In genomic region chr19:58313785-58314184, GRCm38 (mm10) we compare ENCODE assay signal across 10 mouse cellular contexts.
A peak's percentile ranks its signal among the peaks of the same experiment; 100 is the strongest.
DNase-seq lines count a peak whose midpoint lies in the region; ATAC-seq and TF ChIP-seq lines count a peak whose summit lies in the region.
"Had no signal": no experiment of that assay in that cellular context is flagged by ENCODE, and none has a peak within 500 bp of the region (broad histone marks: within the 10 kb centered on the region; RNA-seq: fewer than 3 reads in every experiment).

No protein-coding gene starts in this region.

- peaks cover 8% of the 10 kb centered on the region; the same call in 1 of the 2 replicates for H3K9me3 ChIP-seq in forebrain, embryonic 11.5 days (ENCODE audit: control insufficient read depth, low read length)
- H3K9me3 ChIP-seq in forebrain, embryonic 12.5 days = peaks cover 21% of the 10 kb centered on the region
- no peaks in the 10 kb centered on the region for H3K9me3 ChIP-seq in liver, embryonic 14.5 days (ENCODE audit: control insufficient read depth, low read length)
- H3K9me3 ChIP-seq in liver, embryonic 12.5 days (replicated peaks) = peaks cover 23% of the 10 kb centered on the region
- peaks cover 39% of the 10 kb centered on the region for H3K9me3 ChIP-seq in E14TG2a.4 (ENCODE audit: low read length)
- 0 out of 2 replicates have a peak, but pooled peaks cover 6% of the 10 kb centered on the region for H3K9me3 ChIP-seq in limb, embryonic 10.5 days (replicated peaks)
- H3K9me3 ChIP-seq: hindbrain, embryonic 15.5 days had no signal

- TF ChIP-seq EP300 in liver, embryonic 14.5 days (IDR thresholded peaks at IDR 0.05; ENCODE audit: low read depth) = no peak

- WGBS in forebrain, embryonic 11.5 days = 82% methylated on average over 2 of the region's 2 CpGs
- 85% methylated on average over 2 of the region's 2 CpGs for WGBS in forebrain, embryonic 12.5 days
- 48% methylated on average over 2 of the region's 2 CpGs for WGBS in liver, embryonic 14.5 days (ENCODE audit: insufficient replicate concordance)
- 76% methylated on average over 2 of the region's 2 CpGs for WGBS in liver, embryonic 12.5 days (ENCODE audit: insufficient replicate concordance)
- 85% methylated on average over 2 of the region's 2 CpGs for WGBS in limb, embryonic 10.5 days

- TF ChIP-seq CTCF in liver, embryonic 14.5 days (IDR thresholded peaks at IDR 0.05; ENCODE audit: low read depth) = peak; percentile 71
- peak; percentile 82 for TF ChIP-seq CTCF in E14TG2a.4 (conservative IDR thresholded peaks at IDR 0.05; ENCODE audit: low read length)

- H3K36me3 ChIP-seq in forebrain, embryonic 11.5 days (ENCODE audit: control insufficient read depth, insufficient read depth, low read length) = no peaks in the 10 kb centered on the region
- H3K36me3 ChIP-seq in forebrain, embryonic 12.5 days (replicated peaks) = no peaks in the 10 kb centered on the region
- H3K36me3 ChIP-seq in liver, embryonic 14.5 days (replicated peaks; ENCODE audit: control insufficient read depth, insufficient read depth, low read depth) = no peaks in the 10 kb centered on the region
- no peaks in the 10 kb centered on the region for H3K36me3 ChIP-seq in liver, embryonic 12.5 days
- no peaks in the 10 kb centered on the region for H3K36me3 ChIP-seq in E14TG2a.4 (ENCODE audit: insufficient read depth, low read length)
- H3K36me3 ChIP-seq in limb, embryonic 10.5 days = no peaks in the 10 kb centered on the region
- H3K36me3 ChIP-seq: hindbrain, embryonic 15.5 days had no signal

- no peak overlapping the region for H3K4me2 ChIP-seq in forebrain, embryonic 11.5 days (ENCODE audit: low read depth, low read length, severe bottlenecking)
- H3K4me2 ChIP-seq in forebrain, embryonic 12.5 days = no peak overlapping the region
- no peak overlapping the region for H3K4me2 ChIP-seq in liver, embryonic 14.5 days (ENCODE audit: low read depth)
- no peak overlapping the region for H3K4me2 ChIP-seq in liver, embryonic 12.5 days
- H3K4me2 ChIP-seq: hindbrain, embryonic 15.5 days; neural tube, embryonic 12.5 days had no signal

- H3K4me3 ChIP-seq in forebrain, embryonic 11.5 days (ENCODE audit: low read depth, low read length) = no peak overlapping the region
- no peak overlapping the region for H3K4me3 ChIP-seq in forebrain, embryonic 12.5 days (replicated peaks)
- no peak overlapping the region for H3K4me3 ChIP-seq in liver, embryonic 14.5 days (ENCODE audit: insufficient read depth in 1 of 2, low read depth in 2 of 2, low read length in 2 of 2)
- no peak overlapping the region for H3K4me3 ChIP-seq in liver, embryonic 12.5 days
- H3K4me3 ChIP-seq in E14TG2a.4 (replicated peaks; ENCODE audit: low read length) = no peak overlapping the region
- no peak overlapping the region for H3K4me3 ChIP-seq in limb, embryonic 10.5 days
- H3K4me3 ChIP-seq: hindbrain, embryonic 15.5 days; neural tube, embryonic 12.5 days had no signal

- H3K9ac ChIP-seq in forebrain, embryonic 11.5 days (ENCODE audit: low read length) = no peak overlapping the region
- no peak overlapping the region for H3K9ac ChIP-seq in forebrain, embryonic 12.5 days
- H3K9ac ChIP-seq in liver, embryonic 14.5 days (replicated peaks) = no peak overlapping the region
- H3K9ac ChIP-seq in liver, embryonic 12.5 days = no peak overlapping the region
- H3K9ac ChIP-seq: hindbrain, embryonic 15.5 days; neural tube, embryonic 12.5 days had no signal

- H3K27ac ChIP-seq in forebrain, embryonic 11.5 days (ENCODE audit: low read depth, low read length) = no peak overlapping the region
- H3K27ac ChIP-seq in forebrain, embryonic 12.5 days = no peak overlapping the region
- no peak overlapping the region for H3K27ac ChIP-seq in liver, embryonic 14.5 days
- H3K27ac ChIP-seq in liver, embryonic 12.5 days = no peak overlapping the region
- H3K27ac ChIP-seq in limb, embryonic 10.5 days = no peak overlapping the region
- H3K27ac ChIP-seq: hindbrain, embryonic 15.5 days; neural tube, embryonic 12.5 days had no signal

- no peaks in the 10 kb centered on the region for H3K27me3 ChIP-seq in forebrain, embryonic 11.5 days (ENCODE audit: control insufficient read depth, insufficient read depth, low read length)
- no peaks in the 10 kb centered on the region for H3K27me3 ChIP-seq in forebrain, embryonic 12.5 days
- H3K27me3 ChIP-seq in liver, embryonic 14.5 days (ENCODE audit: control insufficient read depth, insufficient read depth, low read length) = no peaks in the 10 kb centered on the region
- H3K27me3 ChIP-seq in liver, embryonic 12.5 days (replicated peaks) = no peaks in the 10 kb centered on the region
- H3K27me3 ChIP-seq in E14TG2a.4 (ENCODE audit: insufficient read depth, low read length) = no peaks in the 10 kb centered on the region
- H3K27me3 ChIP-seq in limb, embryonic 10.5 days (ENCODE audit: low read depth, poor library complexity, severe bottlenecking) = no peaks in the 10 kb centered on the region
- H3K27me3 ChIP-seq: hindbrain, embryonic 15.5 days; neural tube, embryonic 12.5 days had no signal

- H3K4me1 ChIP-seq in forebrain, embryonic 11.5 days (replicated peaks; ENCODE audit: control insufficient read depth, insufficient read depth, low read length) = 0 out of 2 replicates have a peak, but pooled peaks cover 4% of the 10 kb centered on the region
- H3K4me1 ChIP-seq in forebrain, embryonic 12.5 days = peaks cover 12% of the 10 kb centered on the region; the same call in 1 of the 2 replicates
- no peaks in the 10 kb centered on the region for H3K4me1 ChIP-seq in liver, embryonic 14.5 days (replicated peaks; ENCODE audit: control insufficient read depth in 2 of 2, insufficient read depth in 2 of 2, low read length in 1 of 2)
- no peaks in the 10 kb centered on the region for H3K4me1 ChIP-seq in liver, embryonic 12.5 days
- no peaks in the 10 kb centered on the region for H3K4me1 ChIP-seq in E14TG2a.4 (replicated peaks; ENCODE audit: low read depth, low read length)
- H3K4me1 ChIP-seq in limb, embryonic 10.5 days = peaks cover 16% of the 10 kb centered on the region

- no peak for ATAC-seq in forebrain, embryonic 11.5 days (replicated peaks; ENCODE audit: low FRiP score)
- ATAC-seq in forebrain, embryonic 12.5 days (ENCODE audit: low FRiP score) = no peak
- ATAC-seq in liver, embryonic 14.5 days (ENCODE audit: insufficient read depth) = no peak
- no peak for ATAC-seq in liver, embryonic 12.5 days
- ATAC-seq in megakaryocyte progenitor cell, adult 5-6 weeks (replicated peaks; ENCODE audit: poor library complexity) = 0 out of 2 replicates have a peak, but pooled peaks have one; percentile 37
- no peak for ATAC-seq in inflammation-experienced regulatory T-cells, adult 6 months

- peak; percentile 44 for DNase-seq in forebrain, embryonic 11.5 days (ENCODE audit: low spot score)
- no peak for DNase-seq in liver, embryonic 14.5 days (ENCODE audit: low read depth in 3 of 3, low spot score in 3 of 3)
- no peak for DNase-seq in limb, embryonic 10.5 days (ENCODE audit: low spot score)
